Mouse (Mus musculus): Measurements from ENCODE around the gene Mdm2.

GRCm38 (mm10) chr10:117664208-117664925, 46.2 kb downstream of the Mdm2 start:
- TF ChIP-seq CTCF (IDR thresholded peaks at IDR 0.05 in 2 of 3, conservative IDR thresholded peaks at IDR 0.05 in 1 of 3; ENCODE audit: control insufficient read depth in 1 of 3, insufficient read depth in 1 of 3, low read depth in 2 of 3, low read length in 3 of 3, poor library complexity in 1 of 3, severe bottlenecking in 1 of 3): no peak
- TF ChIP-seq MAFK (IDR thresholded peaks at IDR 0.05; ENCODE audit: borderline replicate concordance, low read depth, low read length): no peak
- no peak for TF ChIP-seq POLR2A (IDR thresholded peaks at IDR 0.05; ENCODE audit: control insufficient read depth in 1 of 2, insufficient read depth in 1 of 2, low read depth in 1 of 2, low read length in 2 of 2, poor library complexity in 1 of 2)
- no peak for TF ChIP-seq CHD2 (IDR thresholded peaks at IDR 0.05; ENCODE audit: low read length)
- TF ChIP-seq POLR2AphosphoS5 (IDR thresholded peaks at IDR 0.05; ENCODE audit: borderline replicate concordance, low read depth, low read length): no peak
- no peak for TF ChIP-seq HCFC1 (IDR thresholded peaks at IDR 0.05; ENCODE audit: low read depth, low read length)
- TF ChIP-seq GABPA (IDR thresholded peaks at IDR 0.05; ENCODE audit: low read depth, low read length): no peak
- TF ChIP-seq USF1 (IDR thresholded peaks at IDR 0.05; ENCODE audit: low read depth, low read length): no peak
- no peak for TF ChIP-seq MEF2A (IDR thresholded peaks at IDR 0.05; ENCODE audit: extremely low read depth, insufficient replicate concordance, low read depth, low read length, poor library complexity, severe bottlenecking)
